Mouse (Mus musculus): Measurements from ENCODE around the gene Trem3. TPM values are rescaled to one million over a fixed set of nuclear protein-coding genes. Genes with fewer than 3 reads are reported as not detected.
A peak's percentile ranks its signal among the peaks of the same experiment; 100 is the strongest.

Gene Trem3
- polyA plus RNA-seq, 1 experiment from 2014 or later, result not detected

- H3K27me3 ChIP-seq (replicated peaks; ENCODE audit: control insufficient read depth, insufficient read depth, low read length), result no peaks in the 10 kb centered on the region
- WGBS, result 11% methylated on average over 2 of the region's 2 CpGs
- no peak overlapping the region for H3K4me3 ChIP-seq (ENCODE audit: low read depth, low read length)
- no peaks in the 10 kb centered on the region for H3K9me3 ChIP-seq (ENCODE audit: control insufficient read depth)
- no peak overlapping the region for H3K27ac ChIP-seq (ENCODE audit: low read depth, low read length)
- peaks cover 16% of the 10 kb centered on the region for H3K4me1 ChIP-seq (replicated peaks; ENCODE audit: control insufficient read depth, insufficient read depth, low read length)
- no peak overlapping the region for H3K9ac ChIP-seq (ENCODE audit: low read depth, low read length)
- H3K4me2 ChIP-seq (replicated peaks; ENCODE audit: low read depth), result no peak overlapping the region; the same call in 1 of the 2 replicates
- TF ChIP-seq CTCF (IDR thresholded peaks at IDR 0.05; ENCODE audit: low read depth), result no peak
- peak; percentile 36; the same call in 1 of the 2 replicates for ATAC-seq
- no peaks in the 10 kb centered on the region for H3K36me3 ChIP-seq (ENCODE audit: control insufficient read depth, insufficient read depth)
These were observed 19.2 kb downstream of the Trem3 start for GRCm38 (mm10) chr17:48266610-48267304.

- H3K9ac ChIP-seq (ENCODE audit: low read depth, low read length), result no peak overlapping the region
- no peaks in the 10 kb centered on the region for H3K27me3 ChIP-seq (replicated peaks; ENCODE audit: control insufficient read depth, insufficient read depth, low read length)
- no peak for TF ChIP-seq CTCF (IDR thresholded peaks at IDR 0.05; ENCODE audit: low read depth)
- peaks cover 16% of the 10 kb centered on the region for H3K4me1 ChIP-seq (replicated peaks; ENCODE audit: control insufficient read depth, insufficient read depth, low read length)
- H3K9me3 ChIP-seq (ENCODE audit: control insufficient read depth), result no peaks in the 10 kb centered on the region
- no peak overlapping the region for H3K4me3 ChIP-seq (ENCODE audit: low read depth, low read length)
- ATAC-seq, result no peak
- no peaks in the 10 kb centered on the region for H3K36me3 ChIP-seq (ENCODE audit: control insufficient read depth, insufficient read depth)
- 47% methylated on average over 1 of the region's 1 CpGs for WGBS
- no peak overlapping the region for H3K4me2 ChIP-seq (replicated peaks; ENCODE audit: low read depth)
- H3K27ac ChIP-seq (ENCODE audit: low read depth, low read length), result no peak overlapping the region
These were observed 20.0 kb downstream of the Trem3 start for GRCm38 (mm10) chr17:48267591-48267990.

- Histone ChIP-seq H3K9me3 (ENCODE audit: control insufficient read depth) (no peaks in the 10 kb centered on the region), H3K4me2 (replicated peaks; ENCODE audit: low read depth) (no peak overlapping the region), H3K27me3 (replicated peaks; ENCODE audit: control insufficient read depth, insufficient read depth, low read length) (no peaks in the 10 kb centered on the region), H3K4me3 (ENCODE audit: low read depth, low read length) (no peak overlapping the region), H3K27ac (ENCODE audit: low read depth, low read length) (no peak overlapping the region), H3K4me1 (replicated peaks; ENCODE audit: control insufficient read depth, insufficient read depth, low read length) (peaks cover 16% of the 10 kb centered on the region), H3K36me3 (ENCODE audit: control insufficient read depth, insufficient read depth) (no peaks in the 10 kb centered on the region), H3K9ac (ENCODE audit: low read depth, low read length) (no peak overlapping the region)
- ATAC-seq, result no peak
- no peak for TF ChIP-seq CTCF (IDR thresholded peaks at IDR 0.05; ENCODE audit: low read depth)
These were observed 20.7 kb downstream of the Trem3 start for GRCm38 (mm10) chr17:48268276-48268675.

- Histone ChIP-seq H3K27ac (ENCODE audit: low read depth, low read length) (no peak overlapping the region), H3K9ac (ENCODE audit: low read depth, low read length) (no peak overlapping the region), H3K4me3 (ENCODE audit: low read depth, low read length) (no peak overlapping the region), H3K36me3 (ENCODE audit: control insufficient read depth, insufficient read depth) (no peaks in the 10 kb centered on the region), H3K4me1 (replicated peaks; ENCODE audit: control insufficient read depth, insufficient read depth, low read length) (peaks cover 12% of the 10 kb centered on the region), H3K4me2 (replicated peaks; ENCODE audit: low read depth) (no peak overlapping the region), H3K27me3 (replicated peaks; ENCODE audit: control insufficient read depth, insufficient read depth, low read length) (no peaks in the 10 kb centered on the region), H3K9me3 (ENCODE audit: control insufficient read depth) (no peaks in the 10 kb centered on the region)
- no peak for TF ChIP-seq CTCF (IDR thresholded peaks at IDR 0.05; ENCODE audit: low read depth)
- WGBS, result 69% methylated on average over 4 of the region's 4 CpGs
- ATAC-seq, result no peak
These were observed 22.3 kb downstream of the Trem3 start for GRCm38 (mm10) chr17:48269833-48270232.

GRCm38 (mm10) chr17:48272158-48272557 is 24.6 kb downstream of the Trem3 start:
- WGBS, result 50% methylated on average over 5 of the region's 5 CpGs
- Histone ChIP-seq H3K4me1 (replicated peaks; ENCODE audit: control insufficient read depth, insufficient read depth, low read length) (peaks cover 5% of the 10 kb centered on the region), H3K27me3 (replicated peaks; ENCODE audit: control insufficient read depth, insufficient read depth, low read length) (no peaks in the 10 kb centered on the region), H3K4me2 (replicated peaks; ENCODE audit: low read depth) (peak overlapping the region; percentile 49), H3K9ac (ENCODE audit: low read depth, low read length) (no peak overlapping the region), H3K4me3 (ENCODE audit: low read depth, low read length) (no peak overlapping the region), H3K9me3 (ENCODE audit: control insufficient read depth) (no peaks in the 10 kb centered on the region), H3K36me3 (ENCODE audit: control insufficient read depth, insufficient read depth) (no peaks in the 10 kb centered on the region), H3K27ac (ENCODE audit: low read depth, low read length) (peak overlapping the region; percentile 41; the same call in 1 of the 2 replicates)
- no peak for TF ChIP-seq CTCF (IDR thresholded peaks at IDR 0.05; ENCODE audit: low read depth)
- peak; percentile 71 for ATAC-seq

GRCm38 (mm10) chr17:48272598-48272997 is 25.0 kb downstream of the Trem3 start:
- Histone ChIP-seq H3K9me3 (ENCODE audit: control insufficient read depth) (no peaks in the 10 kb centered on the region), H3K27ac (ENCODE audit: low read depth, low read length) (peak overlapping the region; percentile 41; the same call in 1 of the 2 replicates), H3K4me2 (replicated peaks; ENCODE audit: low read depth) (peak overlapping the region; percentile 49; the same call in 1 of the 2 replicates), H3K4me3 (ENCODE audit: low read depth, low read length) (no peak overlapping the region), H3K9ac (ENCODE audit: low read depth, low read length) (no peak overlapping the region), H3K36me3 (ENCODE audit: control insufficient read depth, insufficient read depth) (no peaks in the 10 kb centered on the region), H3K27me3 (replicated peaks; ENCODE audit: control insufficient read depth, insufficient read depth, low read length) (no peaks in the 10 kb centered on the region), H3K4me1 (replicated peaks; ENCODE audit: control insufficient read depth, insufficient read depth, low read length) (peaks cover 2% of the 10 kb centered on the region; the same call in 1 of the 2 replicates)
- ATAC-seq, result 0 out of 2 replicates have a peak, but pooled peaks have one; percentile 21
- no peak for TF ChIP-seq CTCF (IDR thresholded peaks at IDR 0.05; ENCODE audit: low read depth)
- WGBS, result 37% methylated on average over 4 of the region's 4 CpGs
